Mouse (Mus musculus) embryo, embryonic 9.5 days (tissue): ENCODE measurements around the gene Pomt2.
"Not testable (repeated sequence)": the region's sequence is repeated elsewhere in the genome, so short reads cannot be mapped to it uniquely, and the experiment has no call there.

Source experiments
- DNase-seq: peaks from one replicate; pipeline ENCODE4 v3.0.0-alpha.2; 2017; ENCODE audit errors: extremely low spot score

The Pomt2 gene

GRCm38 (mm10) chr12:87147395-87148089, at the start of gene Pomt2:
Gene Pomt2 (minus strand): TSS chr12:87147968.
- peak; percentile 95 for DNase-seq

GRCm38 (mm10) chr12:87196310-87196709, 48.5 kb upstream of the Pomt2 start:
- no peak for DNase-seq

GRCm38 (mm10) chr12:87195069-87195468, 47.3 kb upstream of the Pomt2 start:
- DNase-seq, result no peak

- no peak for DNase-seq
Measured at GRCm38 (mm10) chr12:87193008-87193407, 45.2 kb upstream of the Pomt2 start.

GRCm38 (mm10) chr12:87177631-87178030, 29.9 kb upstream of the Pomt2 start:
- no peak for DNase-seq

GRCm38 (mm10) chr12:87175194-87175946, 27.6 kb upstream of the Pomt2 start:
- no peak for DNase-seq

- DNase-seq, result no peak
Measured at GRCm38 (mm10) chr12:87160815-87161214, 13.0 kb upstream of the Pomt2 start.

- no peak for DNase-seq
Measured at GRCm38 (mm10) chr12:87160310-87160709, 12.5 kb upstream of the Pomt2 start.

- DNase-seq, result no peak
Measured at GRCm38 (mm10) chr12:87158099-87158498, 10.3 kb upstream of the Pomt2 start.

- DNase-seq, result peak; percentile 7
Measured at GRCm38 (mm10) chr12:87157361-87157760, 9.6 kb upstream of the Pomt2 start.

GRCm38 (mm10) chr12:87154448-87154847, 6.7 kb upstream of the Pomt2 start:
- not testable (repeated sequence) for DNase-seq

GRCm38 (mm10) chr12:87149471-87149870, 1.7 kb upstream of the Pomt2 start:
- DNase-seq, result no peak

GRCm38 (mm10) chr12:87148136-87148535, 368 bp upstream of the Pomt2 start:
- DNase-seq, result no peak

GRCm38 (mm10) chr12:87146966-87147365, 802 bp downstream of the Pomt2 start, which contains the start of gene Gstz1:
Gene Gstz1 (plus strand): TSS chr12:87147165.
- peak; percentile 91 for DNase-seq

- no peak for DNase-seq
Measured at GRCm38 (mm10) chr12:87142156-87142555, 5.6 kb downstream of the Pomt2 start.

GRCm38 (mm10) chr12:87138768-87139167, 9.0 kb downstream of the Pomt2 start:
- no peak for DNase-seq

GRCm38 (mm10) chr12:87138342-87138701, 9.4 kb downstream of the Pomt2 start:
- DNase-seq, result no peak

- DNase-seq, result no peak
Measured at GRCm38 (mm10) chr12:87137439-87138341, 10.1 kb downstream of the Pomt2 start.

- DNase-seq, result no peak
Measured at GRCm38 (mm10) chr12:87132784-87133183, 15.0 kb downstream of the Pomt2 start.

- DNase-seq, result no peak
Measured at GRCm38 (mm10) chr12:87132210-87132609, 15.6 kb downstream of the Pomt2 start.

GRCm38 (mm10) chr12:87131619-87132018, 16.1 kb downstream of the Pomt2 start:
- DNase-seq, result no peak

GRCm38 (mm10) chr12:87131181-87131580, 16.6 kb downstream of the Pomt2 start:
- DNase-seq, result no peak
